Mouse (Mus musculus) thymus, postnatal 14 days (tissue): Measurements from ENCODE around the gene L3hypdh.
"Not testable (repeated sequence)": the region's sequence is repeated elsewhere in the genome, so short reads cannot be mapped to it uniquely, and the experiment has no call there.

Source experiments
- DNase-seq: peaks from one replicate; pipeline ENCODE4 v3.0.0; 2021

L3hypdh gene

GRCm38 (mm10) chr12:72052571-72052970, 32.7 kb downstream of the L3hypdh start:
- no peak for DNase-seq

- no peak for DNase-seq
These were observed 34.4 kb downstream of the L3hypdh start for GRCm38 (mm10) chr12:72050821-72051220.

GRCm38 (mm10) chr12:72050156-72050555, 35.1 kb downstream of the L3hypdh start:
- DNase-seq = not testable (repeated sequence)

DNA sequence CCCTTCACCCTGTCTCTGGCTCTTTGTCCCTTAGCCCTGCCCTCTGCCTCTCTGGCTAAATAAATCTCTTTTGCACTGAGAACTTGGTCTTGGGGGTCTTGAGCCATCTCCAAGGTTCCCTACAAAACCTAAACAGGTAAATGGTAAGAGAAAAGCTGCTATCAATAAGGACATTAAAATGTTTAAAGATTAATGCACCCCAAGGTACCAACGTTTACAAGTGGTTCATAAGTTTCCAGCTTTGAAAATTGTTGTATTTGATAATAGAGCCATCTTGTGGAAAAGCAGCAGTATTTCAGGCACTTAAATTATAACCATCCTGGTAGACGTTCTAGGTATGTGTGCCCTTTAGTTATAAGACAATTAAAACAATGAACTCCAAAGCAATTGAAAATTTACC, 37.7 kb downstream of the L3hypdh start:
- DNase-seq = no peak

DNA sequence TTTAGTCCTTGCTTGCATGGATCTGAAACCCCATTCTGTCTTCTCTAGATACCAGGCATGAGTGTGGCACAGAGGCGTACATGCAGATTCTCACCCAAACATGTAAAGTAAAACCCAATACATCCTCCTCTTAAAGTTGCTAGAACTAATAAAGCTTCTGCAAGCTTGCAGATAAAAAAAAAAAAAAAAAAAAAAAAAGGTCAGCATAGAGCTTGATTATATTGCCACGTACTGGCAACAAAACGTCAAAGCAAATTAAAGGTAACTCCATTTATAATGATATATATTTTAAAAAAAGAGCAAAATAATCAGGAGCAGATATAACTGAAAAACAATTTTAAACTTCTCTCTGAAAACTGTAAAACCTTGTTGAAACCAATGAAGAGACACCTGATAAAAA, 44.0 kb downstream of the L3hypdh start:
- DNase-seq = no peak

DNA sequence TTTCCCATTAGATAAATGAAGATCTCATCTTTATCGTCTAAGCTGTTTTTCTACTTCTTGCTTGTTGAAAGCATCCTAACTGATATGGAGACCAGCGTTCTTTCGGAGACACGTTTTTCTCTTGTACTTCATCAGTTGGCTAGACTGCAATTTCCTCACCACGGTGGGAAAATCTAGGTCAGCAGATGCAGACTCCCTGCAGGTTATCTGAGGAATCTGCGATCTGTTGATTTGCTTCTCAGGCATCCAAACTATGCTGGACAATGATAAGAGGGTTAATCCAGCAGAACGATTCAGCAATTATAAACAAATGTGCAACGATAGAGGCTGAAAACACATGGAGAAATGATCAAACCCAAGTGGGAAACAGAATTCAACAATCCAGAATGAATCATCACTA, 45.7 kb downstream of the L3hypdh start:
- no peak for DNase-seq

- DNase-seq = no peak
These were observed 46.4 kb downstream of the L3hypdh start for GRCm38 (mm10) chr12:72038866-72039265.

DNA sequence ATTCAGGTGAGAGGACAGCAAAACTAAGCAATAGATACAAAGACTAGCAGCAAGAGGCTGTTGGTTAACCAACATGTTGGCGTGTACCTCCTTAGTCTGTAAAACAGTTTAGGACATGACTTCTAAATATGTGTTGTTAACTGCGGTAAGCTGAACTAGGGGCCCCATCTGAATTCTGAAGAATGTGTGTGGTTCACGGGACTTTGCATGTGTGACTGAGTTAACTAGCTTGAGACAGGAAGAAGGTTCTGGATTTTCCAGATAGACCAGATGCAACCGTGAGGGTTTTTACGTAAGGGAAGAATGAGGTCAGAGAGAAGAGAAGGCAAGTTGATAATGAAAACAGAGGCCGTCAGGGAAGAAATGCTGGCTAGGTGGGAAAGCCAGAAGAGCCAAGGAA, 48.2 kb downstream of the L3hypdh start:
- no peak for DNase-seq

DNA sequence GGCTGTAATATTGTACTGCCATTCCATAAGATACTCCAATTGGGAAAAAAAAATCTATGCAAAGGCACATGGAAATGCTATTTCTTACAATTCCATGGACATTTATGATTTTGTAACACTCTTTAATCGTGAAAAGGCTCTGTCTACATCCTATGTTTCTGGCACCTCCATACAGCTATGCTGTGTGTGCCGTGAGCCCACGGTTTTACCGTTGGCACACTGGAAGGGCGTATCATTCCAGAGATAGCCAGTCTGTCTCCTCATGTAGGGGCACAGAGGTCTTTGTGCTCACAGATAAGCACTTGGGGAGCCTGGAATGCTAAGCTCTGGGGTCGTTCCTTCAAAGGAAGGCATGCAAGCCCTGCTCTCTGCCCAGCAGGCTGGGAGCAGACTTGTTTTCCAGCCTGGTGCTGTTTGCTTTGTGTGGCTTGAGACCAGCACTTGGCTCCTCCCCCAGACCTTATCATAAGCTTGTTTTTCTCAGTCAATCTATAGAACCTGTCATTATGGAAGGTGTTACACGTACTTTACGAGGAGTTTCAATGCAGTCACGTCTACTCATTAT, 49.1 kb downstream of the L3hypdh start:
- no peak for DNase-seq

GRCm38 (mm10) chr12:72031794-72032193, 53.4 kb downstream of the L3hypdh start:
- no peak for DNase-seq

DNA sequence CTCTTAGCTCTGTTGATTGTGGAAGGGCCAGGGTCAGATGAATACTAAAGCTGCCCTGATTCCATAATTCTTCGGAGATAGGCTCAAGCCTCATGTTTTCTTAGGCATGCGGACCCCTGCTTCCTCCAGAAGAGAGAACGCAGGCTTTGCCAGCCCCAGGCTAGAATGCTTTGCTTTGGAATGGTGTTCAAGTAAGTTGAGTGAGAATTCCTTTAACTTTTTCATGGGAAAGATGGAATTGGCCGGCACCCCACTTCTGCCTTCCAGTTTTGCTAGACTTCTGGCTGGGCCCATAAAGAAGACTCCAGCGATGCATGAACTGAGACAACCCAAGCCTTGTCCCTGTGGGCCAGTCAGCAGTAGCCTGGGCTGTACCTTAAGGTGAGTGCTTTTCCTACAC, 54.1 kb downstream of the L3hypdh start:
- DNase-seq = no peak

DNA sequence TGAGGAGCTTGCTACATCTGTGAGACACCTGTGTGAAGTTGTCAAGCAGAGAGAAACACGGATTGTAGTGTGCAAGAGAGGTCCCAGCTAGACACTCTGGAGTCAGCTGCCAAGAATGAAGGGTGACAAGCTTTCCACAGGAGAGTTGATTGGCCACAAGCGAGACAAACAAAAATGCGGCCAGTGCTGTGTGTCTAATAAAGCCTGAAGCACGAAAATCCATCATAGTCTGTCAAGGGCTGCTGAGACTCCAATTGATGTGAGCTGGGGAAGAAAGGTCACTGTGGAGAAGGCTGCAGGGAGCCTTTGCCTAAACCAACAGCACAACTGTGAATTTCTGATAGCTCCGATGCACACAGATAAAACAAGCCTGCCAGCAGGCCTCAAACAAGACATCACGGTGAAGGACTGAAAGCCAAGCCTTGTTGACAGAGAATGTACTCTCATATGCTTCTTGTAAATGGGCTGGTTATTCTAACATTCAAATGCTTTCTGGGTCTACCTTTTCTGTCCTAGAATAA, 59.9 kb downstream of the L3hypdh start:
- no peak for DNase-seq

- DNase-seq = no peak
These were observed 61.7 kb downstream of the L3hypdh start for GRCm38 (mm10) chr12:72023572-72023971.
